Mouse (Mus musculus) bone marrow, adult 2 months (tissue): ENCODE results near the gene Ube2e3. TPM values are rescaled to one million over a fixed set of nuclear protein-coding genes. Genes with fewer than 3 reads are reported as not detected.

Experiments used
- H3K27ac ChIP-seq: fragments of 200-500 bp; 2 replicates; pipeline ENCODE4 v1.5.1; 2012; ENCODE audit warnings: low read depth, mild to moderate bottlenecking, control low read depth, inconsistent platforms, low read length; ENCODE audit not compliant: control insufficient read depth, poor library complexity, insufficient read depth
- H3K4me1 ChIP-seq: fragments of 200-500 bp; 2 replicates; pipeline ENCODE4 v1.6.1; 2011; ENCODE audit warnings: low read length; ENCODE audit not compliant: control insufficient read depth, insufficient read depth
- H3K4me3 ChIP-seq: fragments of 200-500 bp; replicated peaks from 2 replicates; pipeline ENCODE3; 2011; ENCODE audit warnings: mild to moderate bottlenecking, low read depth, low read length, control low read depth; ENCODE audit not compliant: control insufficient read depth
- CTCF ChIP-seq: fragments of 200-500 bp; IDR thresholded peaks from 2 replicates; pipeline ENCODE4 v1.5.1; 2011; ENCODE audit warnings: low read length, control low read depth; ENCODE audit not compliant: control insufficient read depth, insufficient read depth
- POLR2A ChIP-seq: fragments of 200-500 bp; IDR thresholded peaks from 2 replicates; pipeline ENCODE4 v1.6.1; 2011; ENCODE audit warnings: low read depth, mild to moderate bottlenecking, control low read depth, low read length, borderline replicate concordance; ENCODE audit not compliant: control insufficient read depth
- WGBS: fragments of 180-500 bp; shearing (Covaris S2); methylation state at CpG from one replicate; pipeline ENCODE4 v1.1.7; 2018; 5-methylcytosine and 5-hydroxymethylcytosine counted together
- polyA plus RNA-seq: library from polyadenylated mRNA; stranded (reverse); fragments of >200 nt; gene quantifications from 2 replicates; pipeline ENCODE4 v1.2.4, GENCODE M21; 2011; ENCODE audit warnings: low replicate concordance; ENCODE audit not compliant: missing spikeins, insufficient read depth, insufficient read length

Ube2e3 gene
- polyA plus RNA-seq, 1 experiment = 53.7 TPM

- H3K27ac ChIP-seq = 0 out of 2 replicates have a peak overlapping the region, but pooled peaks have one; percentile 5
- H3K4me1 ChIP-seq = peaks cover 1% of the 10 kb centered on the region
- H3K4me3 ChIP-seq = peak overlapping the region; percentile 49
- 10% methylated on average over 10 of the region's 10 CpGs for WGBS
- no peak for TF ChIP-seq POLR2A
- no peak for TF ChIP-seq CTCF
These were observed 2.6 kb downstream of the Ube2e3 start for GRCm38 (mm10) chr2:78870443-78871025.

GRCm38 (mm10) chr2:78871971-78872860 is 4.3 kb downstream of the Ube2e3 start:
- no peak overlapping the region for H3K4me3 ChIP-seq
- 39% methylated on average over 8 of the region's 8 CpGs for WGBS
- H3K4me1 ChIP-seq = peaks cover 1% of the 10 kb centered on the region
- H3K27ac ChIP-seq = no peak overlapping the region
- no peak for TF ChIP-seq CTCF
- TF ChIP-seq POLR2A = no peak

DNA sequence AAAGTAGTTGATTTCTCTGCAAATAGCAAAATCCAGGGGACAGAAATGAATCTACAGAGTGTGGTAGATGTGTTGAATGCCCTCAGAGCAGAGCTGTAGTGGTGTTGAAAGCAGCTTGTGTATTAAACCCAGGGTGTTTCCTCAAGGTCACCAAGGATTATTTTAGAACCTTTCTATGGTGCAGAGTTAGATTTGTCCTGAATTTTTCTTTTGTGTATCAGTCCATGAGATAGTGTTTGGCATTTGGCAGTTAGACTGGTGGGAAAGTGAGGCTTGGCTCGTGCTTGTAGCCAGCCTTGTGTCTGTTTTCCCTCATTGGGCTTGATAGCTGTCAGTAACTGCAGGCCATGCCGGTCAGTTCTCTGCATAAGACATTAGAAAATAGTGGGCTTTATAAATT is 6.0 kb downstream of the Ube2e3 start:
- no peak overlapping the region for H3K4me3 ChIP-seq
- no peaks in the 10 kb centered on the region; the same call in 1 of the 2 replicates for H3K4me1 ChIP-seq
- H3K27ac ChIP-seq = no peak overlapping the region
- TF ChIP-seq CTCF (no peak), POLR2A (no peak)
- 69% methylated on average over 2 of the region's 2 CpGs for WGBS

DNA sequence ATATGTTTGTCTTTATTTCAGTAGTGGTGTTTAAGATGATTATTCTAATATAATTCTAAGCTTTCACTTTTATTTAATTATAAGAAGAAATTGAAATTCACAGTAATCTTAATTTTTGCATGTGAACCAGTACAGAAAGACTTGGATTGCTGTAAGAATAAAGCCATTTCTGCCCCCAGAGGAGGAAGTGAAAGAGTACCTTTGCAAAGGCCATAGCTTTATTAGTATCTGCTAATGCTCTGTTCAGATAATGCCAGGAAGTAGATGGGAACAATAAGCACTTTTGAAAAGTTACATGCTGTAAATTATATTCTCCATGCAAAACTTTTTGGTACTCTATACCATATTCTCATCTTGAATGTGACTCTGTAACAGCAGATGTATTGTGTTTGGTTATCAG is 8.1 kb downstream of the Ube2e3 start:
- Histone ChIP-seq H3K4me1 (no peaks in the 10 kb centered on the region; the same call in 1 of the 2 replicates), H3K4me3 (no peak overlapping the region), H3K27ac (no peak overlapping the region)
- TF ChIP-seq POLR2A = no peak

GRCm38 (mm10) chr2:78882068-78882467 is 14.1 kb downstream of the Ube2e3 start:
- TF ChIP-seq CTCF (no peak), POLR2A (no peak)
- Histone ChIP-seq H3K4me1 (no peaks in the 10 kb centered on the region; the same call in 1 of the 2 replicates), H3K27ac (no peak overlapping the region), H3K4me3 (no peak overlapping the region)
- 58% methylated on average over 1 of the region's 1 CpGs for WGBS

GRCm38 (mm10) chr2:78882743-78883433 is 15.0 kb downstream of the Ube2e3 start:
- no peak for TF ChIP-seq POLR2A
- TF ChIP-seq CTCF = no peak
- Histone ChIP-seq H3K4me1 (no peaks in the 10 kb centered on the region; the same call in 1 of the 2 replicates), H3K4me3 (no peak overlapping the region), H3K27ac (peak overlapping the region; percentile 38; the same call in 1 of the 2 replicates)
- WGBS = 72% methylated on average over 3 of the region's 3 CpGs

GRCm38 (mm10) chr2:78886446-78886845 is 18.5 kb downstream of the Ube2e3 start:
- 69% methylated on average over 2 of the region's 2 CpGs for WGBS
- TF ChIP-seq CTCF (no peak), POLR2A (no peak)
- no peaks in the 10 kb centered on the region; the same call in 1 of the 2 replicates for H3K4me1 ChIP-seq
- H3K27ac ChIP-seq = no peak overlapping the region
- no peak overlapping the region for H3K4me3 ChIP-seq

GRCm38 (mm10) chr2:78888190-78888589 is 20.3 kb downstream of the Ube2e3 start:
- H3K4me3 ChIP-seq = no peak overlapping the region
- H3K4me1 ChIP-seq = no peaks in the 10 kb centered on the region; the same call in 1 of the 2 replicates
- TF ChIP-seq CTCF (no peak), POLR2A (no peak)
- 37% methylated on average over 3 of the region's 3 CpGs for WGBS
- no peak overlapping the region for H3K27ac ChIP-seq
